Mouse (Mus musculus): ENCODE measurements at regions not wholly inside any gene's neighbourhood (a gene's known extent, or its start where the extent isn't known, plus 50 kb on each side); places are given as distances from the start of the nearest gene placed in this dataset.
A peak's percentile ranks its signal among the peaks of the same experiment; 100 is the strongest.

- Histone ChIP-seq H3K36me3 (ENCODE audit: insufficient read depth, low read length) (no peaks in the 10 kb centered on the region), H3K27me3 (ENCODE audit: insufficient read depth, low read length) (no peaks in the 10 kb centered on the region), H3K4me1 (ENCODE audit: insufficient read depth, low read length) (no peaks in the 10 kb centered on the region), H3K9ac (replicated peaks; ENCODE audit: low read length, poor library complexity, severe bottlenecking) (no peak overlapping the region), H3K9me3 (ENCODE audit: low read length) (no peaks in the 10 kb centered on the region), H3K27ac (ENCODE audit: low read depth, low read length) (no peak overlapping the region), H3K4me2 (ENCODE audit: low read depth, low read length, poor library complexity, severe bottlenecking) (no peak overlapping the region), H3K4me3 (ENCODE audit: low read depth, low read length) (no peak overlapping the region)
- no peak for TF ChIP-seq CTCF (IDR thresholded peaks at IDR 0.05)
- 67% methylated on average over 8 of the region's 8 CpGs for WGBS
- DNase-seq (ENCODE audit: low spot score) (no peak), ATAC-seq (ENCODE audit: low FRiP score) (no peak)
These were observed 142.7 kb upstream of the Igbp1b start for GRCm38 (mm10) chr6:138800836-138801740.

DNA sequence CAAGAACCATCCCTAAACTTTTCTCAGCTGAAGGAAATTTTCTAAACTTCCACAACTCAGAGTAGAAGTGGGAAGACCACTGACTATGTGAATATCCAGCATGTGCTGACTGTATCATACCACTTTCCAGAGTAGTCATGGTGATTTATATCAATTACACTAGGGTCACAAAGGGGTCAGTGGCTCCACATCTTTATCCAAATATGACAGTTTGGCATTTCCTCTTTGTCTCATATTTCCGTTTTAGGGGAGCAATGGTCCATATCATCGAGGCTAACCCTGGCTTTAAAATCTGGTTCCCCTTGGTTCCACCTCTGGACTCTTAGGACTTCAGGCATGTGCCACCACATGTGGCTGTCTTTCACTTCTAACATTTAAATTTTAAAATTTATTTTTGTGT, 136.4 kb upstream of the Igbp1b start:
- Histone ChIP-seq H3K9ac (replicated peaks; ENCODE audit: low read length, poor library complexity, severe bottlenecking) (no peak overlapping the region), H3K27ac (ENCODE audit: low read depth, low read length) (no peak overlapping the region), H3K36me3 (ENCODE audit: insufficient read depth, low read length) (no peaks in the 10 kb centered on the region), H3K27me3 (ENCODE audit: insufficient read depth, low read length) (no peaks in the 10 kb centered on the region), H3K4me2 (ENCODE audit: low read depth, low read length, poor library complexity, severe bottlenecking) (no peak overlapping the region), H3K4me1 (ENCODE audit: insufficient read depth, low read length) (no peaks in the 10 kb centered on the region), H3K9me3 (ENCODE audit: low read length) (no peaks in the 10 kb centered on the region), H3K4me3 (ENCODE audit: low read depth, low read length) (no peak overlapping the region)
- TF ChIP-seq CTCF (IDR thresholded peaks at IDR 0.05): no peak
- no peak for DNase-seq (ENCODE audit: low spot score)
- 79% methylated on average over 2 of the region's 2 CpGs for WGBS
- ATAC-seq (ENCODE audit: low FRiP score): no peak

DNA sequence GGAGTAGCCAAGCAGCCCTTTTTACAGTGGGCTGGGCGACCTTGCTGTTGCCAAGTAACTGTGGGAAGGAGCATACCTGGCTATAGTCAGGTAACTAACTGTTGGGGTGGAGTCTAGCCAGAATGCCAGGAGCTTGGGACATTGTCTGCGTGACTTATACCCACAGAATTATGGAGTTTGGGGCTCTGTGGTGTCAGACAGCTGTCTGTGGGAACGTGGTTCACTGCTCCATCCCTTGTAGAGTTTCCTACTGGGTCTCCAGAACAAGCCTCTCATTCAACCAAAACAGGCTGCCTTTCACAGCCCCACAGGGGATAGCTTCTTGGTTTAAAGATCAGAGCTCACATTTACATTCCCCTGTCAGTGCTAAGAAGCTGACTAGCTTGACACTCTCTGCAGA, 134.5 kb upstream of the Igbp1b start:
- Histone ChIP-seq H3K27ac (ENCODE audit: low read depth, low read length) (no peak overlapping the region), H3K9ac (replicated peaks; ENCODE audit: low read length, poor library complexity, severe bottlenecking) (no peak overlapping the region), H3K4me2 (ENCODE audit: low read depth, low read length, poor library complexity, severe bottlenecking) (no peak overlapping the region), H3K36me3 (ENCODE audit: insufficient read depth, low read length) (no peaks in the 10 kb centered on the region), H3K4me1 (ENCODE audit: insufficient read depth, low read length) (no peaks in the 10 kb centered on the region), H3K9me3 (ENCODE audit: low read length) (no peaks in the 10 kb centered on the region), H3K4me3 (ENCODE audit: low read depth, low read length) (no peak overlapping the region), H3K27me3 (ENCODE audit: insufficient read depth, low read length) (no peaks in the 10 kb centered on the region)
- DNase-seq (ENCODE audit: low spot score) (no peak), ATAC-seq (ENCODE audit: low FRiP score) (no peak)
- WGBS: 67% methylated on average over 3 of the region's 3 CpGs
- TF ChIP-seq CTCF (IDR thresholded peaks at IDR 0.05): no peak

- Histone ChIP-seq H3K9me3 (ENCODE audit: low read length) (no peaks in the 10 kb centered on the region), H3K4me2 (ENCODE audit: low read depth, low read length, poor library complexity, severe bottlenecking) (no peak overlapping the region), H3K27me3 (ENCODE audit: insufficient read depth, low read length) (no peaks in the 10 kb centered on the region), H3K4me1 (ENCODE audit: insufficient read depth, low read length) (no peaks in the 10 kb centered on the region), H3K27ac (ENCODE audit: low read depth, low read length) (no peak overlapping the region), H3K4me3 (ENCODE audit: low read depth, low read length) (no peak overlapping the region), H3K9ac (replicated peaks; ENCODE audit: low read length, poor library complexity, severe bottlenecking) (no peak overlapping the region), H3K36me3 (ENCODE audit: insufficient read depth, low read length) (no peaks in the 10 kb centered on the region)
- DNase-seq (ENCODE audit: low spot score): peak; percentile 8
- no peak for TF ChIP-seq CTCF (IDR thresholded peaks at IDR 0.05)
- ATAC-seq (ENCODE audit: low FRiP score): no peak
- 39% methylated on average over 4 of the region's 4 CpGs for WGBS
These were observed 124.6 kb upstream of the Igbp1b start for GRCm38 (mm10) chr6:138782907-138783306.

DNA sequence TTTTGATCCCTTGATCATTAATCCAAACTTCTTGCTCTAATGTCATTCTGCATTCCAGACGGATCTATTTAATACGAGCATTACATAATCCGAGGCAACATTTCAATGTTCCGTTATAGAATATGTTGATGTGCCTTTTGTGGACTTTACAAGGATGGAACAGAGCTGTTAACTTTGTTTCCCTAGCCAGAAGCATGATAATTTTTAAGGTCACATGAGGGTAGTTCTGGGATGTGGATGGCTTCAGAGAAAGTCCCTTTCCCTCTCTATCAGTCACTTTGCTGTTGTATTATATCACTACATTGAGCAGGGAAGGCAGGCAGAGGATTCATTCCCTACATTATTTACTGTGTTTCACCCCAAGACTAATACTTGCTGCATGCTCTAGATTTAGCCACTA, 124.1 kb upstream of the Igbp1b start:
- Histone ChIP-seq H3K27me3 (ENCODE audit: insufficient read depth, low read length) (no peaks in the 10 kb centered on the region), H3K4me2 (ENCODE audit: low read depth, low read length, poor library complexity, severe bottlenecking) (no peak overlapping the region), H3K4me3 (ENCODE audit: low read depth, low read length) (no peak overlapping the region), H3K9ac (replicated peaks; ENCODE audit: low read length, poor library complexity, severe bottlenecking) (no peak overlapping the region), H3K36me3 (ENCODE audit: insufficient read depth, low read length) (no peaks in the 10 kb centered on the region), H3K27ac (ENCODE audit: low read depth, low read length) (no peak overlapping the region), H3K9me3 (ENCODE audit: low read length) (no peaks in the 10 kb centered on the region), H3K4me1 (ENCODE audit: insufficient read depth, low read length) (no peaks in the 10 kb centered on the region)
- ATAC-seq (ENCODE audit: low FRiP score): no peak
- 64% methylated on average over 4 of the region's 4 CpGs for WGBS
- TF ChIP-seq CTCF (IDR thresholded peaks at IDR 0.05): no peak
- no peak for DNase-seq (ENCODE audit: low spot score)

DNA sequence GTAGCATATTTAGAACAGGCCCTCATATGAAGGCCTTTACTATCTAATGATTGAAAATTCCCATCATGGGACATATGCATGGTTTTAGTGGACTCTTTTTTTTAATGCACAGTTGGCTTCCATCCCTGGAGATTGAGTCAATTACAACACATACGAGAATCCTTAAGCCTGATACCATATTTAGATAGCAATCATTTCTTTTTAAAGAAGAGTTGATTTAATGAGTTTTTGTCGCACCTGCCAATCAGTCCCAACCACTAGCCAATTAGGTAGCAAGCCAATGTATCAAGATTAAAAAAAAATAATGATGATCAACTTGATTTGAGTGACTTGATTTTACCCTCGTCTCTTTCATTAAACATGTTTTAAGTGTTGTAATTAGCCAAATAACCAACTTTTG, 103.6 kb upstream of the Igbp1b start:
- no peak for DNase-seq (ENCODE audit: low spot score)

More for the DNA sequence above, 103.6 kb upstream of the Igbp1b start:
- no peak for ATAC-seq (ENCODE audit: low FRiP score)
- Histone ChIP-seq H3K4me3 (ENCODE audit: low read depth, low read length) (no peak overlapping the region), H3K36me3 (ENCODE audit: insufficient read depth, low read length) (no peaks in the 10 kb centered on the region), H3K4me1 (ENCODE audit: insufficient read depth, low read length) (no peaks in the 10 kb centered on the region), H3K27ac (ENCODE audit: low read depth, low read length) (no peak overlapping the region), H3K27me3 (ENCODE audit: insufficient read depth, low read length) (no peaks in the 10 kb centered on the region), H3K4me2 (ENCODE audit: low read depth, low read length, poor library complexity, severe bottlenecking) (no peak overlapping the region), H3K9ac (replicated peaks; ENCODE audit: low read length, poor library complexity, severe bottlenecking) (no peak overlapping the region), H3K9me3 (ENCODE audit: low read length) (no peaks in the 10 kb centered on the region)
- WGBS: 77% methylated on average over 3 of the region's 3 CpGs
- no peak for TF ChIP-seq CTCF (IDR thresholded peaks at IDR 0.05)

Data from midbrain, postnatal 0 days (tissue).